Mouse (Mus musculus): ENCODE data around the gene Pxdn.

- TF ChIP-seq CTCF (IDR thresholded peaks at IDR 0.05) (no peak), POLR2A (IDR thresholded peaks at IDR 0.05; ENCODE audit: insufficient read depth, low read depth, low read length) (no peak)
These were observed 23.6 kb downstream of the Pxdn start for GRCm38 (mm10) chr12:29961041-29961440.

Data from heart, adult 2 months (tissue).